Mouse (Mus musculus) lung, embryonic 15.5 days (tissue): ENCODE data around the gene Rab42. TPM values are rescaled to one million over a fixed set of nuclear protein-coding genes. Genes with fewer than 3 reads are reported as not detected.

Source experiments
- ATAC-seq: fragments of 200-750 bp; cut with Nextera tagmentation; 2 replicates; pipeline ENCODE4 v1.8.0; 2017; ENCODE audit warnings: moderate number of reproducible peaks, borderline replicate concordance; ENCODE audit not compliant: low FRiP score, low TSS enrichment; ENCODE audit errors: extremely low read depth
- H3K27ac ChIP-seq: fragments of 300-500 bp; sonication (generic); 2 replicates; pipeline ENCODE4 v1.5.1; 2015; ENCODE audit warnings: moderate library complexity, mild to moderate bottlenecking, inconsistent platforms
- H3K27me3 ChIP-seq: fragments of 300-500 bp; sonication (generic); 2 replicates; pipeline ENCODE4 v1.6.1; 2015; ENCODE audit warnings: inconsistent platforms
- H3K36me3 ChIP-seq: fragments of 300-500 bp; sonication (generic); 2 replicates; pipeline ENCODE4 v1.6.1; 2015; ENCODE audit warnings: inconsistent platforms
- H3K4me1 ChIP-seq: fragments of 300-500 bp; sonication (generic); 2 replicates; pipeline ENCODE4 v1.6.1; 2015; ENCODE audit warnings: inconsistent platforms
- H3K4me2 ChIP-seq: fragments of 300-500 bp; sonication (generic); 2 replicates; pipeline ENCODE4 v1.6.1; 2015; ENCODE audit warnings: inconsistent platforms, mild to moderate bottlenecking, moderate library complexity
- H3K4me3 ChIP-seq: fragments of 300-500 bp; sonication (generic); 2 replicates; pipeline ENCODE4 v1.5.1; 2015; ENCODE audit warnings: mild to moderate bottlenecking, inconsistent platforms
- H3K9ac ChIP-seq: fragments of 300-500 bp; sonication (generic); 2 replicates; pipeline ENCODE4 v1.6.1; 2015; ENCODE audit warnings: inconsistent platforms
- H3K9me3 ChIP-seq: fragments of 300-500 bp; sonication (generic); 2 replicates; pipeline ENCODE4 v1.6.1; 2016; ENCODE audit warnings: inconsistent platforms
- WGBS: fragments of 180-500 bp; shearing (Covaris S2); methylation state at CpG from one replicate; pipeline ENCODE4 v1.1.7; 2015; 5-methylcytosine and 5-hydroxymethylcytosine counted together
- polyA plus RNA-seq: library from polyadenylated mRNA; unstranded; fragments of >200 nt; fragmentation: Nextera tagmentation; extraction: Ambion mirVana; gene quantifications from 2 replicates; pipeline ENCODE4 v1.2.1, GENCODE M21; 2015

Rab42 gene
- polyA plus RNA-seq, 1 experiment from 2014 or later: 2.5 TPM

- Histone ChIP-seq H3K4me1 (peaks cover 25% of the 10 kb centered on the region), H3K36me3 (peaks cover 32% of the 10 kb centered on the region), H3K27me3 (no peaks in the 10 kb centered on the region), H3K4me2 (no peak overlapping the region), H3K27ac (no peak overlapping the region), H3K9me3 (no peaks in the 10 kb centered on the region), H3K9ac (no peak overlapping the region), H3K4me3 (no peak overlapping the region)
- 87% methylated on average over 3 of the region's 3 CpGs for WGBS
- ATAC-seq: no peak
Measured at GRCm38 (mm10) chr4:132341451-132341850, 38.3 kb upstream of the Rab42 start.

DNA sequence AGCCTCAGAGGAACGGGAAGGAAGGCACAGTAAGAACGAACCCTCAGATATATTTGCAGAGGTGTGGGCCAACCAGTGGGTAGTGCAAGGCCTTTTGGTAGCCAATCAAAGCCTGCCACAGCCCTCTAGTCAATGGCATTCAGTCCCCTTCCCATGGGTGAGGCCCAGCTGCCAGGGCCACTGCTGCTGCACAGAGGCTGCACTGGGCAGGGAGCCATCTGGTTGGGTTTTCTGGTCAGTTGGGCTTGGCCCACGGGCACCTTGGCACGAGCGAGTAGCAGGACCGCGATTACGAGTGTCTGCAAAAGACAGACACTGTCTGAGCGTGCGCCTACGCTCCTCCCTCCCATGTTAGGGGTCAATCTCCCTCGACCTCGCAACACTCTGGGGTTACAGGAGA is 35.8 kb upstream of the Rab42 start:
- no peak overlapping the region for H3K4me3 ChIP-seq
- H3K27ac ChIP-seq: no peak overlapping the region
- H3K4me1 ChIP-seq: peaks cover 19% of the 10 kb centered on the region
- no peak overlapping the region for H3K4me2 ChIP-seq
- no peak for ATAC-seq
- H3K36me3 ChIP-seq: peaks cover 57% of the 10 kb centered on the region
- H3K9ac ChIP-seq: no peak overlapping the region
- 89% methylated on average over 13 of the region's 13 CpGs for WGBS
- no peaks in the 10 kb centered on the region for H3K9me3 ChIP-seq
- no peaks in the 10 kb centered on the region for H3K27me3 ChIP-seq

GRCm38 (mm10) chr4:132332880-132333279 is 29.7 kb upstream of the Rab42 start:
- H3K4me2 ChIP-seq: no peak overlapping the region
- peaks cover 9% of the 10 kb centered on the region for H3K4me1 ChIP-seq
- H3K27ac ChIP-seq: no peak overlapping the region
- WGBS: 84% methylated on average over 6 of the region's 6 CpGs
- no peak for ATAC-seq
- H3K36me3 ChIP-seq: peaks cover 56% of the 10 kb centered on the region
- no peak overlapping the region for H3K9ac ChIP-seq
- H3K9me3 ChIP-seq: no peaks in the 10 kb centered on the region
- no peak overlapping the region for H3K4me3 ChIP-seq
- no peaks in the 10 kb centered on the region for H3K27me3 ChIP-seq

DNA sequence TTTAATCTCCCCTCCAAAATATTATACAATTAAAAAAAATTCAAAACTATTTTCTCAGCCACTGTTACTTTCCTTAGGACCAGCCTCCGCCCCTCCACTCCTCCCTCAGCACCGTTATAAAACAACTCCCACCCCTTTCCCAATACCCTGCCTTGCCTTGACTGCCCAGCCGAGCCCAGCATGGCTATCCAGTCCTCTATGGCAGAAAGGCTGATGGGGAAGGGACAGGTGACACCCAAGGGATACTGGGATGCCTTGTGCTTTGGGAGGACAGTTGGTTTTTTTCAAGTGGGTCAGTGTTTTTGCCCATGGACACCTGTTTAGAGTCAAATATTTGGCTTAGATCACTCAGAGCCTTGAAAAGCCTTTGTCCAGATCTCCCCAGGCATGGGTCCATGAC is 28.8 kb upstream of the Rab42 start:
- no peak overlapping the region for H3K9ac ChIP-seq
- H3K27me3 ChIP-seq: no peaks in the 10 kb centered on the region
- no peak overlapping the region for H3K4me2 ChIP-seq
- H3K4me1 ChIP-seq: peaks cover 9% of the 10 kb centered on the region
- ATAC-seq: no peak
- no peak overlapping the region for H3K27ac ChIP-seq
- WGBS: 77% methylated on average over 3 of the region's 3 CpGs
- H3K36me3 ChIP-seq: peaks cover 48% of the 10 kb centered on the region
- no peaks in the 10 kb centered on the region for H3K9me3 ChIP-seq
- no peak overlapping the region for H3K4me3 ChIP-seq

- Histone ChIP-seq H3K9ac (peak overlapping the region; percentile 97), H3K27ac (peak overlapping the region; percentile 95), H3K36me3 (peaks cover 41% of the 10 kb centered on the region), H3K4me3 (peak overlapping the region; percentile 81), H3K9me3 (no peaks in the 10 kb centered on the region), H3K27me3 (no peaks in the 10 kb centered on the region), H3K4me1 (peaks cover 9% of the 10 kb centered on the region), H3K4me2 (peak overlapping the region; percentile 78)
- no peak for ATAC-seq
- WGBS: 7% methylated on average over 10 of the region's 10 CpGs
Measured at GRCm38 (mm10) chr4:132329835-132330354, 26.7 kb upstream of the Rab42 start.

DNA sequence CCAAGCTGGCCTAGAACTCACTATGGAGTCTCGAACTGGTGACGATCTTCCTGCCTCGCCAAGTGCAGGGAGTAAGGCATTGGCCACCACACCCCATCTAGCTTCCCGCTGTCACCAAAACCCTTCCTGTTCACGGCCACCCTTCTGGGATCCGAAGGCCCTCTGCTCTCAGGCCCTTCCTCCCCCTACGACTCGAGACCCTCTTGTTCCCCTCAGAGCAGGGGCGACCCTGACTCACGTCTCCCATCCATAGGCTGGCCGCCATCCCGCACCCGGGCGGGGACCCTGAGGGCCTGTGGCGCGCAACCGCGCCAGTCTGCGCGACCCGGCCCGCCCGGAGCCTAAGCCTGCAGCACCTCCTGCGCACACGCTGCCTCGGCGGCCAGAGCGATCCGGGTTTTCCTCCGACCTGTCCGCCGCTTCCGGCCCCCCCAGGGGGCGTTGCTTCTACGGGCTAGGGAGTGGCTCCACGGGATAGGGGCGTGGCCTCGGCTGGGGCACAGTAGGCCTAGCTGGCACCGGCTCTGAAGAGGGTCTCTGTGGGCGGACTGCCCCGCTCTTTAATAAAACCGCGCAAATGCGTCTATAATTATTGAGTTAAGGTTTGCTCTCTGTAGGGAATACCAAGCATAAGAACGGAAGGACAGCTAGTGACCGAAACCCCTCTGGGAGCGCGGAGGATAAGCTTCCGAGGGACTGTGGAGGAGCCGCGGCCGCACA is 26.1 kb upstream of the Rab42 start, which contains the start of gene Trnau1ap:
Gene Trnau1ap (minus strand): TSS at position 424 of the 720 bp plus-strand sequence.
- peaks cover 9% of the 10 kb centered on the region for H3K4me1 ChIP-seq
- peak within 1 kb of the TSS; percentile 97 for H3K9ac ChIP-seq
- H3K4me3 ChIP-seq: peak within 1 kb of the TSS; percentile 81
- peak within 1 kb of the TSS; percentile 78 for H3K4me2 ChIP-seq
- WGBS: under 1% methylated on average over 51 of the region's 52 CpGs
- peaks cover 41% of the 10 kb centered on the region for H3K36me3 ChIP-seq
- peak; percentile 97 for ATAC-seq
- H3K27ac ChIP-seq: peak within 1 kb of the TSS; percentile 95
- no peaks in the 10 kb centered on the region for H3K27me3 ChIP-seq
- H3K9me3 ChIP-seq: no peaks in the 10 kb centered on the region

GRCm38 (mm10) chr4:132328391-132328982 is 25.3 kb upstream of the Rab42 start:
- no peaks in the 10 kb centered on the region for H3K27me3 ChIP-seq
- H3K36me3 ChIP-seq: peaks cover 41% of the 10 kb centered on the region
- H3K4me3 ChIP-seq: peak overlapping the region; percentile 81
- H3K27ac ChIP-seq: peak overlapping the region; percentile 95
- peak overlapping the region; percentile 97 for H3K9ac ChIP-seq
- peak overlapping the region; percentile 78 for H3K4me2 ChIP-seq
- H3K4me1 ChIP-seq: peaks cover 9% of the 10 kb centered on the region
- 49% methylated on average over 14 of the region's 14 CpGs for WGBS
- no peaks in the 10 kb centered on the region for H3K9me3 ChIP-seq
- peak; percentile 10; the same call in 1 of the 2 replicates for ATAC-seq

GRCm38 (mm10) chr4:132326481-132326880 is 23.3 kb upstream of the Rab42 start:
- Histone ChIP-seq H3K4me2 (no peak overlapping the region), H3K9ac (no peak overlapping the region), H3K36me3 (peaks cover 32% of the 10 kb centered on the region; the same call in 1 of the 2 replicates), H3K27ac (no peak overlapping the region), H3K4me3 (no peak overlapping the region), H3K4me1 (peaks cover 9% of the 10 kb centered on the region), H3K9me3 (no peaks in the 10 kb centered on the region), H3K27me3 (no peaks in the 10 kb centered on the region)
- no peak for ATAC-seq
- WGBS: 69% methylated on average over 5 of the region's 5 CpGs

DNA sequence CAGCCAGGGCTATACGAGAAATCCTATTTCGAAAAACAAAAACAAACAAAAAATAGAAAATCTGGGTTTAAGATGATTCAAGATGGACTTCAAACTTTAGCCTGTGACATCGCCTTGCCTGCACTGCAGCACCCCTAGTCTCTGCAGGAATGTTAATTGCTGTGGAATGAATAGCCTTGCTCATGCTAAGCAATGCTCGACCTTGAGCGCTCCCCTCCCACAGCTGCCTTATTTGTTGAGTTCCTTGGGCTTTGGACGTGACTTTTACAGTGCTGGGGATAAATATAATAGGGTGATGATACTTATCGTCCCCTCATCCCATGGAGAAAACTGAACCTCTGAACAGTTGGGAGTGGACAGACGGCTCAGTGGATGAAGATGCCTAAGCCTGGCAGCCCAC is 12.5 kb upstream of the Rab42 start:
- no peaks in the 10 kb centered on the region for H3K4me1 ChIP-seq
- H3K9me3 ChIP-seq: no peaks in the 10 kb centered on the region
- H3K36me3 ChIP-seq: peaks cover 63% of the 10 kb centered on the region
- no peak overlapping the region for H3K4me2 ChIP-seq
- no peak overlapping the region for H3K27ac ChIP-seq
- no peak overlapping the region for H3K4me3 ChIP-seq
- no peak for ATAC-seq
- no peaks in the 10 kb centered on the region for H3K27me3 ChIP-seq
- H3K9ac ChIP-seq: no peak overlapping the region
- 86% methylated on average over 8 of the region's 8 CpGs for WGBS

DNA sequence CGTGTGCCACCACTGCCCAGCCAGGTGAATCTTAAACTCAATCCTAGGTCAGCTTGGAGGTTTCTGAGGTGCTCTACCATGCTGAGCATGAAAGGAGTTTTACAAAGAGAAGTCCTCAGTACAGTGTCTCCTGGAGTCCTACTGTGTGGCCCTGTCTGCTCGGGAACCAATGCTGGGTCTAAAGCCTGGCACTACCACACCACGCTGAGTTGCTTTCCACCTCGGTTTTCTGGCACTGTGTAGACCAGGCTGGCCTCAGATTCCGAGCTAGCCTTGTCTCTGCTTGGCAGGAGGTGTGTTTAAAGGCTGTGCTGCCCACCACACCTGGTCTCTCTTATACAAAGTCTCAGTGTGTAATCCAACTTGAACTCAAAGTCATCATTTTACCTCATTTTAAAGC is 9.4 kb upstream of the Rab42 start:
- Histone ChIP-seq H3K36me3 (peaks cover 48% of the 10 kb centered on the region), H3K4me3 (no peak overlapping the region)
- WGBS: 79% methylated on average over 5 of the region's 5 CpGs

DNA sequence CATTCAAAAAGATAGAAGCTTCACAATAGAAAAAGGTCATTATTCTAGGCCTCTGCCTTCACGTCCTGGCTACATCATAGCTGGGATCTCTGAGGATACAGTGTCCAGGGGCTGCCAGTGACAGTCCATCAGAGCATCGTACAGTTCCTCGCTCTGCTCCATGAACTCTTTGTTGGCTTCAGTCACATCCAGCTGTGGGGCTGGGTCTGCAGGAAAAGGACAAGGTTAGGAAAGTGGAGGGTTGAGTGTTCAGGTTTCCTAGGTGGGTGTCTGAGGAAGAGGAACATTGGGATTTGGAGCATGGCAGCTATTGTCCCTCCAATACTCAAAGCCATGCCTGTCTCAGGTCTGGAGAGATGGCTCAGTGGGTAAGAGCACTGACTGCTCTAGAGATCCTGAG is 8.6 kb upstream of the Rab42 start:
- Histone ChIP-seq H3K9me3 (no peaks in the 10 kb centered on the region), H3K4me3 (no peak overlapping the region), H3K36me3 (peaks cover 41% of the 10 kb centered on the region), H3K4me1 (peaks cover 8% of the 10 kb centered on the region), H3K9ac (no peak overlapping the region), H3K27me3 (no peaks in the 10 kb centered on the region), H3K4me2 (no peak overlapping the region), H3K27ac (no peak overlapping the region)
- ATAC-seq: no peak
- WGBS: 55% methylated on average over 3 of the region's 3 CpGs

More for the DNA sequence above, 9.4 kb upstream of the Rab42 start:
- Histone ChIP-seq H3K9ac (no peak overlapping the region), H3K27ac (no peak overlapping the region), H3K27me3 (no peaks in the 10 kb centered on the region), H3K4me2 (no peak overlapping the region), H3K4me1 (peaks cover 8% of the 10 kb centered on the region), H3K9me3 (no peaks in the 10 kb centered on the region)
- no peak for ATAC-seq

DNA sequence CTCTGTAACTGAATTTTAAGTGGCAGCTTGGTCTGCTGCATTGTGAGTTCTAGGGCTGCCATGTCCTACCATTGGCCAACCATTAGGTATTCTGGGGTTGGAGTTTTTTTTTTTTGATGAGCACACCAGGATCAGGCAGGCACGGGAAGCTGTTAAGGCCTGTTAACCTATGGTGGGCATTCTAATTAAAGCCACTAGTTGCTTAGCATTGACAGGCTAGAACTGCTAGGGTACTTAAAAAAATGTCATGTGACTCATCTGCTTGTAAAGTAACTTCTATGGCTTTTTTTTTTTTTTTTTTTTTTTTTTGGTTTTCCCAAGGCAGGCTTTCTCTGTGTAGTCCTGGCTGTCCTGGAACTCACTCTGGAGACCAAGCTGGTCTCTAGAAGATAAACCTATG is 8.0 kb upstream of the Rab42 start:
- no peak overlapping the region for H3K4me3 ChIP-seq
- H3K4me2 ChIP-seq: no peak overlapping the region
- H3K36me3 ChIP-seq: peaks cover 40% of the 10 kb centered on the region
- ATAC-seq: no peak
- H3K27me3 ChIP-seq: no peaks in the 10 kb centered on the region
- H3K27ac ChIP-seq: no peak overlapping the region
- 48% methylated on average over 1 of the region's 1 CpGs for WGBS
- H3K4me1 ChIP-seq: peaks cover 8% of the 10 kb centered on the region
- H3K9me3 ChIP-seq: no peaks in the 10 kb centered on the region
- H3K9ac ChIP-seq: no peak overlapping the region
